Mouse (Mus musculus) adrenal gland, postnatal 4 days (tissue): ENCODE results near the gene Heatr3. TPM values are rescaled to one million over a fixed set of nuclear protein-coding genes. Genes with fewer than 3 reads are reported as not detected.
A peak's percentile ranks its signal among the peaks of the same experiment; 100 is the strongest.

Experiments used
- DNase-seq, 2 experiments: peaks; one replicate each; pipeline ENCODE4 v3.0.0; 2021 to 2022; ENCODE audit warnings: low spot score in 2 of 2, mixed read lengths in 2 of 2
- long read RNA-seq, 2 experiments: library from polyadenylated mRNA; stranded (forward); transcript quantifications; one replicate each; pipeline ENCODE4 v2.0.0; 2021
- total RNA-seq, 2 experiments: library from RNA; stranded (reverse); gene quantifications; 2 replicates each; pipeline ENCODE4 v1.2.3; 2021

The Heatr3 gene
- 10 to 100 TPM; 31.2 to 31.4 TPM for total RNA-seq
- long read RNA-seq, experiment 1, transcript Heatr3-201 (15 exons, 3,251 nt) = major isoform, 24 of 27 reads
- long read RNA-seq, experiment 1, partial matches to known transcripts = 2 of 27 reads
- long read RNA-seq, experiment 1, other reads (novel, unspliced or antisense) = 1 of 27 reads
- long read RNA-seq, experiment 2, transcript Heatr3-201 (15 exons, 3,251 nt) = major isoform, 28 of 38 reads
- long read RNA-seq, experiment 2, partial matches to known transcripts = 3 of 38 reads
- long read RNA-seq, experiment 2, other reads (novel, unspliced or antisense) = 7 of 38 reads

DNA sequence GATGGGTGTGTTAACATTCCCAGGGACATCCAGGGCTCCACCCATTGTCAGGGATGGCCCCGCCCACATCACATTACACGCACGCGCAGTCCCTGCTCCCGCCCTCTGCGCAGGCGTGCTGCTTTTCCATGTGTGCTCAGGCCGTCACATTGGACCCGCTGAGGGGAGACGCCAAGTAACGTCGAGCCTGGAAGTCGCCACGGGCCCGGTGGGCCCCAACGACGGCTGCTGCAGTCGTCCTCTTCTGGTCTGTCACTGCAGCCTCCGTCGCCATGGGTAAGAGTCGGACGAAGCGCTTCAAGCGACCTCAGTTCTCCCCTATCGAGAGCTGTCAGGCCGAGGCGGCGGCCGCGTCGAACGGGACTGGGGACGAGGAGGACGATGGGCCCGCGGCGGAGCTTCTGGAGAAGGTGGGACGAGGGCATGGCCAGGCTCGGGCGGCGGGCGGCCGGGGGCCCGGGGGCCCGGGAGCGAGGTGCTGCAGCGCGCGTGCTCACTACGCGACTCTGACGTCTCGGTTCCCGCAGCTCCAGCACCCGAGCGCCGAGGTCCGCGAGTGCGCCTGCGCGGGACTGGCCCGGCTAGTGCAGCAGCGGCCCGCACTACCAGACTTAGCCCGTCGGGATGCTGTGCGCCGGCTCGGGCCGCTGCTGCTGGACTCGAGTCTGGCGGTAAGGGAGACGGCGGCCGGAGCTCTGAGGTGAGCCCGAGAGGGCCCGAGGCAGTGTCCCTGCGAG, at the start of gene Heatr3:
TSS of gene Heatr3 (plus strand) at position 108 of the 737 bp plus-strand sequence.
- DNase-seq = peak; percentile 92 to 95

DNA sequence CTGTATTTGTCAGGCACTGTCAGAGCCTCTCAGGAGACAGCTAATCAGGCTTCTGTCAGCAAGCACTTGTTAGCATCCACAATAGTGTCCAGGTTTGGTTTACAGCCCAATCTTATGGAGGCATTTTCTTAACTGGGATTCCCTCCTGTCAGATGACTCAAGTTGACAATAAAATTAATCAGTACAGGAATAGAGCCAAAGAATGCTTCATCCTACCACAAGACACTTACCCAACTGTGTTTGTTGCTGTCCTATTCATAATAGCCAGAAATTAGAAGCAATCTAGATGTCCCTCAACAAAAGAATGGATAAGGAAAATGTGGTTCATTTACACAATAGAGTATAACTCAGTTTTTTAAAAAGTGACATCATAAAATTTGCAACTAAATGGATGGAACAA, 49.6 kb upstream of the Heatr3 start:
- DNase-seq = no peak

DNA sequence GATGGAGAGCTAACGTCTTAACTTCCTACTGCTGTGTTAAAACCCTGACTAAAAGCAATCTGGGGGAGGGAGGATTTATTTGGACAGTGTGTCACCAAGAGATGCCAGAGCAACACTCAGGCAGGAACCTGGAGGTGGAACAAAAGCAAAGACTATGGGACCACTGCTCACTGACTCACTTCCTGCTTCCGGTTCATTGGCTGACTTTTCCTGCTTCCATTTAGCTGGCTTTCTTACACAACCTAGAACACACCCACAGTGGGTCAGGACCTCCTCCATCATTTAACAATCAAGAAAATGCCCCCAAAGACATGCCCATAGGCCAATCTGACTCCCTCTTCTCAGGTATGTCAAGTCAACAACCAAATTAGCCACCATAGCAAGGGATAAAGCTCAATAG, 46.0 kb upstream of the Heatr3 start:
- no peak for DNase-seq

DNA sequence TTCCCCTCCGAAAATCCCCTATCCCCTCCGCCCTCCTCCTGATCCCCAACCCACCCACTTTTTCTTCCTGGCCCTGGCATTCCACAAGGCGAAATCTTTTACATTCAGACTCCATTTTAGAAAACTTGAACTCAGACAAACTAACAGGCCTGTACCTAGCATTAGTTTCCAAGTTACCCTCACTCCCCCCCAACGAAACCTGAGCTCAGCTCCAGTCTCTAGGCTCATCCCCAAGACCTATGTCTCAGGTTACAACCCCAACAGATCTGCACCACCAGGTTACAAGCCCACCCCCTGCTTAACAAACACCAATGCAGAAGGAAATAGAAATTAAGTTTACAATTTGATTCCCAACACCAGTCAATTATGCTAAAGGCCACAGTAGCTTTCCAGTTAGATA, 44.3 kb upstream of the Heatr3 start:
- no peak for DNase-seq

DNA sequence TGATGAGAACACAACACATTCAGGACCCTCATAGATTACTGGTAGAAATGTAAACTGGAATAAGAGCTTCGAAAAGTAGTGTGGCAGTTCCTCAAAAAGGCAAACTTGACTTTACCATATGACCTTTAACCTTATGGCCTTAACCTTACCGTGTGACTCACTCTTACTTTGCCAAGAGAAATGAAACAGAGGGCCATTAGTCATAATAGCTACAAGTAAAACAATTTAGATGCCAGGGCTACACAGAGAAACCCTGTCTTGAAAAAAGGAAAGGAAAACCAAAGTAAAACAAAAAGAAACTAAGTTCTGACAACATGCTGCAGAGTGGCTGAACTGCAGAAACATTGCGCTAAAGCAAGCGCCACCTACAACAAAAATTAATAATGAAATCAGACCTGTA, 38.8 kb upstream of the Heatr3 start:
- no peak for DNase-seq

DNA sequence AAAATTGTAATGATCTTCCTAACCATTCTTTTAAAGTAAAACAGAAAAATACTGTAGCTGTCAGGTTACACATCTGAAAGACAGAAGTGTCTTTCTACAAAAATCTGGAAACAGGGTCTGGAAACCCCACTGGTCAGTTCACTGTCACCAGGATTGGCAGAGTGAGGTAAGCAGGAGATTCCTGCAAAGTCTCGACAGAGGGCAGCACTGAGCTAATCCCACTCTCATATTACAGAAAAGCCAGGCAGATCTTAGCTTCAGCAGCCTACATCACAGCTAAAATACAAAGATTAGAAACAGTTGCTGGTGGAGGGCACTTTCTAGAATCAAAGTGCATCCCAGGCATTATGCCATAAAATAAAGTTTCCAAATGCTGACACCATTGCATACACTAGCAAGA, 38.1 kb upstream of the Heatr3 start:
- DNase-seq = no peak

DNA sequence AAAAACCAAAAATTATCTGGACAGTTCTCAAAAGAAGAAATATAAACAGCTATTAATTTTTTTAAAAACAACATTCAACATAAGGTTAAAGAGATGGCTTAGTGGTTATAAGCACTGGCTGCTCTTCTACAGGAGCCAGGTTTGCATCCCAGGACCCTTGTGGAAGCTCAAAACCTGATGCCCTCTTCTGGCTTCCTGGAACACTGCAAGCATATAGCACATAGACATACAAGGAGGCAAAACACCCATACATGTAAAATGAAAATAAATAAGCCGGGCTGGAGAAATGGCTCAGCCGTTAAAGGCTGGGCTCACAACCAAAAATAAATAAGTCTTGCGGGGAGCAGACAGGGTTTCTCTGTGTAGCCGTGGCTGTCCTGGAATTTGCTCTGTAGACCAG, 28.4 kb upstream of the Heatr3 start:
- no peak for DNase-seq

DNA sequence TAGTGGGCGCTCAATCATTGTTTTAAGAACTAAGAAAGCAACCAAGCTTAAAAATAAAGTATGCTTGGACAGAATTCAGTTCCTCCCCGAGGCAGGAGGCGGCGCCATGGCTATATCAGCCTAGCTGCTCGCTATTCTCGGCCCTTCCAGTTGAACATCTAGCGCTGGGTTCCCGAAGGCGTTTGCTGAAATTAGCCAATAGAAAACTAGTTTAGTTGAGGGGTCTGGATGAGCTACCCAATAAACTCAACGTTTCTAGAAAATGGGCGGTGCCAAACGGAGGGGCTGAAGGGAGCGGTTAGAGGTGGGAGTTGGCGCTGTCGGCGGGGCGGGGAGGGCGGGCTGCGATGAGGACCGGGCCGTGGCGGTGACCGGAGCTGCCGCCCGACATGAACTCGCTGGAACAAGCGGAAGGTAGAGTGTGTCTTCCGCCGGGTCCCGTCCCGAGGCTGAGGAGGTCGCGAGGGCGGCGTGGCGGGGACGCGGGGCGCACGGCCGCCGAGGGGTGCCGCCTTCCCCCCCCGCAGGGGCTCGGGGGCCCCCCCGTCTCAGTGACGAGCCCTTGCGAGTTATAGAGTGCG, 19.1 kb upstream of the Heatr3 start, which contains the start of gene Cnep1r1:
TSS of gene Cnep1r1 (plus strand) at position 314 of the 581 bp plus-strand sequence.
- peak; percentile 54 to 78 for DNase-seq

DNA sequence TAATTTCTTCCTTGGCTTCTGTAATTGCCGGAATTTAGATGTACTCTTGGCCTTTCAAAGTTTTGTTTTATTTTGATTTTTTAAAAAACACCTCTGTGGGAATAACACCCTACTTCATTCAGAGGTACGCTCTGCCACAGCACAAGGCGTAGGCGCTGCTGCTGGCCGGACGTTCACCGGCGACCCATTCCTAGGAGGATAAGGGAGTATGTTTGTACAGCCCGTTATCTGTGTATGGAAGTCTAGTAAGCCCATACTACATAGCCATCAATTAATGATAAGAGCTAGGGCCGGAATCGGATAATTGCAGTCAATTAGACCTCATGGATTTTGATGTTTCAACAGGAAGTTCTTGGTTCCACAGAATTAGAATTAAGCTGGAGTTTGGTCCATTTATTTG, 18.6 kb upstream of the Heatr3 start:
- no peak for DNase-seq

DNA sequence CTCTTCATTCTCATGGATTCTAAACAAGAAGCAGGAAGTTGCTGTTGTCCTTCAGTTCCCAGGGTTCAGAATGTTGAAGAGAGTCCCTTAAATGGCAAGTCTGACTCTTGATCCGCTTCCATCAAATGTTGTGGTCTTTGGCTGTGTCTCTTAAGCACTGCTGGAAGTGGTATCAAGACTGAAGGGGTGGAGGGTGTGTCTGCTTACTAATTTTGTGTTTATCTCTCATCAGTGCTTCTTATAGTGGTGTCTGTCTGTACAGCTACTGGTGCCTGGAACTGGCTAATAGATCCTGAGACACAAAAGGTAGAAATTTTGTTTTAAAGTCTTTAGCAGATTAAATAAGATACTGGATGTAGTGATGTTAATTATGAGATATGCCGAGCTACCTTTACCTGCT, 12.8 kb upstream of the Heatr3 start:
- no peak for DNase-seq

DNA sequence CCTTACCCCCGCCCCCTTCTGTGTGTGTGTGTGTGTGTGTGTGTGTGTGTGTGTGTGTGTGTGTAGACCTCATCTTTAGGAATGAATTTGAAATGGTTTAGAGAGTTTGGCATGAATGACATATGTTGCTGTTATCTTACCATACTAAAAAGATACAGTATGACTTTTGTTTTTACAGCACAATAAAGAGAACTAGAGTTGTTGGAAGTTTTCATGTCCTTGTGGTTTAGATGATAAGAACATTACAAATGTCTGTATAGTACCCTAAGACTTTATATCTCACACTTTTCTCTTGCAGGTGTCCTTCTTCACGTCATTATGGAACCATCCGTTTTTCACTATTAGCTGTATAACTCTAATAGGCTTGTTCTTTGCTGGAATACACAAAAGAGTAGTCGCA, 8.3 kb upstream of the Heatr3 start:
- no peak for DNase-seq

DNA sequence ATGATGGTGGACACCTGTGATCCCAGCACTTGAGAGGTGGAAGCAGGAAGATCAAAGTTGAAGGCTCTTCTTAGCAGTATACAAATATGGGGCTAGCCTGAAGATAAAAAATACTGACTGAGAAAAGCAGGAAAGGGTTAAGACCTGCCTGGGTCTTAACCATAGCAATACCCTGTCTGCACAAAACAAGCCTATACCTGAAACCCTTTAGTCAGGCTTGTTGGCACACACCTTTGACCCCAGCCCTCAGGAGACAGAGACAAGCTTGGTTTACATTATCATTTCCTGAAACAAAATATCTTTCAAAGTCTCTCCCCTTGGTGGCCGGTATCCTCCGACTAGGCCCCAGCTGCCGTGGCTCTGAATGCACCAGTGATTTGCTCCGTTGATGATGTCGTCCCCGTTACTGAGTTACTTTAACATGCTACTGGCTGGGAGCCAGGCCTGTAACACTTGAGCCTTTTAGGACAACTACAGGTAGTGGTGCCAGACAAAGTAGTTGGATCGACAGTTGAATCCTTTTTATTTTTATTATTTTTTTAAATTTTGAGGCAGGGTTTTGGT, 6.8 kb upstream of the Heatr3 start:
- DNase-seq = no peak

DNA sequence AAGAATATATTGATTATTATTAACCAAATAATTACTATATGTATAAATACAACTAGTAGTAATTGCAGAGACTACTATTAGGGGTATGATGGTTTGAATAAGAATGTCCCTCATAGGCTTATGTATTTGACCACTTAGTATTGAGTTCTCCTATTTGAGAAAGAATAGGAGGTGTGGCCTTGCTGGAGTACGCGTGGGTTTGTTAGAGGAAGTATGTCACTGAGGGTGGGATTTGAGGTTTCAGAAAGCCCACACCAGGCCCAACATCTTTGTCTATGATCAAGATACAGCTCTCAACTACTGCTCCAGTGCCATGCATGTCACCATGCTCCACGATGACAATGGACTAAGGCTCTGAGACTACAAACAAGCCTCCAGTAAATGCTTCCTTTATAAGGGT, 1.6 kb downstream of the Heatr3 start:
- DNase-seq = no peak

DNA sequence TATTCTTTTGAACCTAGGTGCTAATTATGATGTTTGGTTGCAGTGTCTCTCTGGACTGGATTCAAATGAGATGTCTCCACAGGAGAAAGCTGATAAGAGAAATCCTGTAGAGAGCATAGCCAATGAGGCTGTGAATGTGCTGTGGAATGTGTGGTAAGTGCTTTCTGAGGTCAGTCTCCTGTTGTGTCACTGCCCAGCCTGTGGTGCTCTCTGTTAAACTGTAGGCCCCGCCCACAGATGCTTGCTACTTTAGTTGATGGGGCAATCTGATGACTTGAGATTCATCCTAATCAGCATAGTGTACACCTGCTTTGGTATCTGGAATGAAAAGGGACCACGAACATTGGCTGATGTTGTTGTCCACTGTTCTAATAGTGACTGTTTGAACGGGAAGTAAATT, 4.0 kb downstream of the Heatr3 start:
- no peak for DNase-seq

DNA sequence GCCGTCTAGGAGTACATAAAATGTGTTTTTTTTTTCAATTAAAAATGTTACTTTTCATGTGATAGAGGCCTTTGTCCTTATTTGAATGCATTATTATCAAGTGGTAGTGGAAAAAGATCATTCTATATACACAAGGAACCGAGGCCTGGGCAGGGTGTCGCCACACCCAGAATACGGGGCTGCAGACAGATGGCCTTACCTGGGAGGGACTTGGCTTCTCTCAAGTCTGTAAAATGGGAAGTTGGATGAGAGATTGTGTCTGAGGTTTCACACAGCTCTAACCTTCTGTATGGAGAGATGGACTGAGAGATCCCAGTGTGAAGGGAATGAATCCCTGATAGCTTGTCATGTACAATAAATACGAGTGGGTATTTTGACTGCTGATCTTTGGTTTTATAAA, 6.4 kb downstream of the Heatr3 start:
- no peak for DNase-seq

DNA sequence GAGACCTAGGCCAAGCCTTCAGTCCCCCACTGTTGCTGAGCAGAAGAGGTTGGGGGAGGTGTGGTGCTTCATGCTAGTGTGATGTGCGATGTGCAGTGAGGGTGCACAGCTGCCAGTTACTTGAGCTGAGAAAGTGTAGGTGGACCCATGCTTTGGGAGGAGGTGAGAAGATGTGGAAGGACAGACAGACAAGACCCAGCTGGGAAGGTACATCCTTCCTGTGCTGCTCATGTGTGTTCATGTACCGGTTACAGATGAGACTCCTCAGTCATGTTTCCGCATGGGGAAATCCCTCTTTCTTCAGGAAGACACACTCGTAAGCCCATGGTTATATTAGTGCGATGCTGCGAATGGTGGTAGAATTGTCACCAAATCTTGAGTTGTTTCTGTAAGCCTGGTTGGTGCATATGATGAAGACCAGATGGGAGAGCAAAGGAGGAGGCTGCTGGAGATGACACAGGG, 13.3 kb downstream of the Heatr3 start:
- no peak for DNase-seq

DNA sequence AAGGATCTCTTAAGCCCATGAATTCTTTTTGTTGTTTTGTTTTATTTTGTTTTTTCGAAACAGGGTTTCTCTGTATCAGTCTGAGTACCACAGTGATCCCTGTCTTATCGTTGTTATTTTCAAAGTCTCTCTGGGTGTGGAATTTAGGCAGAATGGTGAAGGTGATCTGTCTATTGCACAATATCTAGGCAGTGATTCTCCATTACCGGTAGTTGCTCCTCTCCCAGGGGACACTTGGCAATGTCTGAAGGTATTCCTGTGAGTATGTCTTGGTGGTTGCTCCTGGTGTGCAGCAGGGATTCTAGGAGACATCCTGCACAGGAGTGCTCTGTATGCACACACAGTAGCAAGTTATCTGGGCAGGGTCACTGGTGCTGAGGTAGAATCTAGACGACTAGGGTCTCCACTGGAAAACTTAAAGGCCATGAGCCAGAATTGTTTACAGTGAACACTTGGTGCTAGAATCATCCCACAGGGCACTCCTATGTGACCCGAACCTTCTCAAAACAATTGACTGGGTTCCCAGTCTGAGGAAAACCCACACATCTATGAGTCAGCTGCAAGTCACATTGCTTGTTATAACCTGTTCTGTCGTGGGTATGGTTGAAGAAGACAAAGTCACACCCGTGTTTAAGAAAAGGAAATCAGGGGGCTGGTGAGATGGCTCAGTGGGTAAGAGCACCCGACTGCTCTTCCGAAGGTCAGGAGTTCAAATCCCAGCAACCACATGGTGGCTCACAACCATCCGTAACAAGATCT, 22.8 kb downstream of the Heatr3 start:
- DNase-seq = no peak

DNA sequence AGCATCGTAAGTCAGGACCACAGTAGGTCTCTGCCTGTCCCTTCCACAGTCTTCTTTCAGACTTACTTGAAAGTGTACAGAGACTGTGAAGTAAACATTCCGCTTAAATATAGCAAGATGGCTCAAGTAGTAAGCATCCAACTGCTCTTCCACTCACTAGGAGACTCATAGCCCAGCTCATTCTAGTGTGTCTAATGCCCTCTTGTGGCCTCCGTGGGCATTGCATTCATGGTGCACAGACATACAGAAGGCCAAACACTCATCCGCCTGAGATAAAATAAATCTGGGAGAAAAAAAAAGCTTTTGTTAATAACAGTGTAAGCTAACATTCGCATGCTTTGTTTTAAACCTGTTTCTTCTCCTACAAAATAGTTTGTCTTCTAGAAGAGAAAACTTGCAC, 23.8 kb downstream of the Heatr3 start:
- peak; percentile 21 to 41 for DNase-seq

DNA sequence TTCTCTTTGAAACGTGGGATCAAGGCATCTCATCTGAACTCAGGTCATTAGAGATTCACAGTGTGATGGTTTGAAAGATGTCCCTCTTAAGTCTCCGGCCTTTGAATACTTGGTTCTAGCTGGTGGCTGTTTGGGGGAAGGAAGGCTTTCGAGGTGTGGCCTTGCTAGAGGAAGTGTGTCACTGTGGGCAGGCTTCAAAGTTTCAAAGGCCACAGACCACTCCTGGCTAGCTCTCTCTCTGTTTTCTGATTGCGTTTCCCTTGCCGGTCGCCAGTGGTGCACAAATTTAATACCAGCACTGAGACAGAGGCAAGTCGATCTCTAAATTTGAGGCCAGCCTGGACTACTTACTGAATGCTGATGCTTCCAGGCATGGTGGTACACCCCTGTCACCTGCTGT, 37.6 kb downstream of the Heatr3 start:
- DNase-seq = no peak

DNA sequence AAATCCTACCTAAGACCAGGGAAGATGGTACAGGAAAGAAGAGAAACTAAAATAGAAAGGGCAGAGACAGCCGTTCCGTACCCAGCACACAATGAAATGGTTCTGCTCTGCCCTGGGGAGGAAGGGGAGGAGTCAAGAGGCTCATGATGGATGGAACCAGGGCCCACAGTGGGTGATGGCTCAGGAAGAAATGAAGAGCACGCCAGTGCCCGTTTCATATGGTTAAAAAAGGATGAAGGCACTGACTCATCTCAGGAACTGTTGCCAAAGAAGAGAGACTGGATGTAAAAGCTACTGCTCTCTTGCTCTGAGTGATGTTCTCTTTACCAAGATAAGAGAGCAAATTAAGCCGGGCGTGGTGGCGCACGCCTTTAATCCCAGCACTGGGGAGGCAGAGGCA, 39.6 kb downstream of the Heatr3 start:
- no peak for DNase-seq

DNA sequence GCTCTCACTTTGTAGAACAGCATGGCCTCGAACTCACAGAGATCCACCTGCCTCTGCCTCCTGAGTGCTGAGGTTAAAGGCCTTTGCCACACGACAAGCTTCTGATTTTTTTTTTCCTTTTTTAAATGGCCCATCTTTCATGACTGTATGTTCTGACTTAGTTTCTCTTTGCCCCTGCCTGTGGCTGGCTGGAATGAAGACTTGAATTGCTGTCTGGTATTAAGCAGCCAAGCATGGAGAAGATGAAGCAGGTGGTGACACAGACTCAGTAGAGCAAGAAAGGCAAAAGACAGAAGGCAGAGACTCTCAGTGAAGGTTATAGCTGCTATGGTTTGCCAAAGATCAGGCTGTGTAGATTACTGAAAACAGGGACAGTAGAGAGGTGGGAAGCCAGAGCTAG, 45.5 kb downstream of the Heatr3 start:
- no peak for DNase-seq
